20 mouse cellular contexts compared by ENCODE assay signal in genomic region chr12:73695110-73695509, GRCm38 (mm10).
A peak's percentile ranks its signal among the peaks of the same experiment; 100 is the strongest.
DNase-seq lines count a peak whose midpoint lies in the region; ATAC-seq and TF ChIP-seq lines count a peak whose summit lies in the region.
"Had no signal": no experiment of that assay in that cellular context is flagged by ENCODE, and none has a peak within 500 bp of the region (broad histone marks: within the 10 kb centered on the region; RNA-seq: fewer than 3 reads in every experiment).

No protein-coding gene starts in this region.

- H3K27ac ChIP-seq in heart, postnatal 0 days (ENCODE audit: low read depth), result no peak overlapping the region
- H3K27ac ChIP-seq in lung, embryonic 14.5 days (ENCODE audit: low read depth), result no peak overlapping the region
- H3K27ac ChIP-seq in embryonic facial prominence, embryonic 10.5 days (replicated peaks), result no peak overlapping the region
- H3K27ac ChIP-seq: embryonic facial prominence, embryonic 12.5 days; hindbrain, embryonic 13.5 days had no signal

- H3K4me3 ChIP-seq in heart, postnatal 0 days (ENCODE audit: low read depth, low read length), result no peak overlapping the region
- no peak overlapping the region for H3K4me3 ChIP-seq in lung, embryonic 14.5 days (ENCODE audit: low read depth, low read length)
- 0 out of 2 replicates have a peak overlapping the region, but pooled peaks have one; percentile 8 for H3K4me3 ChIP-seq in E14TG2a.4 (replicated peaks; ENCODE audit: low read length)
- H3K4me3 ChIP-seq in embryonic facial prominence, embryonic 10.5 days, result no peak overlapping the region
- H3K4me3 ChIP-seq: embryonic facial prominence, embryonic 12.5 days; hindbrain, embryonic 13.5 days had no signal

- WGBS in heart, postnatal 0 days, result 73% methylated on average over 16 of the region's 16 CpGs
- 71% methylated on average over 16 of the region's 16 CpGs for WGBS in lung, embryonic 14.5 days
- 82% methylated on average over 16 of the region's 16 CpGs for WGBS in embryonic facial prominence, embryonic 10.5 days

- DNase-seq in heart, postnatal 0 days (ENCODE audit: low spot score), result no peak
- DNase-seq in heart, adult 18-20 months, result no peak
- DNase-seq in lung, embryonic 14.5 days, result peak; percentile 23
- DNase-seq in lung, adult 18-20 months, result no peak
- peak; percentile 18 for DNase-seq in embryonic facial prominence, embryonic 10.5 days (ENCODE audit: low spot score)
- no peak for DNase-seq in frontal cortex, adult 2 months (ENCODE audit: extremely low spot score in 1 of 2, low spot score in 1 of 2)
- no peak for DNase-seq in spleen, adult 18-20 months
- DNase-seq: adrenal gland, adult 2 months; B cell, adult 2 months; cerebellum, adult 18-20 months; heart, adult 11 months; kidney, adult 11 months; kidney, postnatal 14 days; liver; lung, postnatal 14 days; thymus, postnatal 4 days had no signal

- ATAC-seq in heart, postnatal 0 days (ENCODE audit: insufficient read depth, low read depth), result no peak
- 0 out of 2 replicates have a peak, but pooled peaks have one; percentile 18 for ATAC-seq in lung, embryonic 14.5 days (ENCODE audit: insufficient read depth)

- no peaks in the 10 kb centered on the region for H3K27me3 ChIP-seq in heart, postnatal 0 days (ENCODE audit: control insufficient read depth, insufficient read depth, low read length)
- H3K27me3 ChIP-seq in lung, embryonic 14.5 days (ENCODE audit: insufficient read depth, low read length), result no peaks in the 10 kb centered on the region
- no peaks in the 10 kb centered on the region for H3K27me3 ChIP-seq in E14TG2a.4 (ENCODE audit: insufficient read depth, low read length)
- H3K27me3 ChIP-seq in embryonic facial prominence, embryonic 10.5 days (replicated peaks; ENCODE audit: low read depth, poor library complexity, severe bottlenecking), result no peaks in the 10 kb centered on the region
- H3K27me3 ChIP-seq: embryonic facial prominence, embryonic 12.5 days; hindbrain, embryonic 13.5 days had no signal

- H3K4me2 ChIP-seq in heart, postnatal 0 days (ENCODE audit: low read depth, low read length), result no peak overlapping the region
- no peak overlapping the region for H3K4me2 ChIP-seq in lung, embryonic 14.5 days
- H3K4me2 ChIP-seq: embryonic facial prominence, embryonic 12.5 days; hindbrain, embryonic 13.5 days had no signal

- no peaks in the 10 kb centered on the region for H3K4me1 ChIP-seq in heart, postnatal 0 days (ENCODE audit: control insufficient read depth, insufficient read depth)
- H3K4me1 ChIP-seq in lung, embryonic 14.5 days (ENCODE audit: insufficient read depth), result 0 out of 2 replicates have a peak, but pooled peaks cover 3% of the 10 kb centered on the region
- peaks cover 4% of the 10 kb centered on the region for H3K4me1 ChIP-seq in E14TG2a.4 (replicated peaks; ENCODE audit: low read depth, low read length)
- peaks cover 6% of the 10 kb centered on the region; the same call in 1 of the 2 replicates for H3K4me1 ChIP-seq in embryonic facial prominence, embryonic 10.5 days

- no peak for TF ChIP-seq EP300 in heart, postnatal 0 days (IDR thresholded peaks at IDR 0.05; ENCODE audit: low read depth)

- TF ChIP-seq CTCF in heart, postnatal 0 days (IDR thresholded peaks at IDR 0.05; ENCODE audit: low read depth), result 0 out of 2 replicates have a peak, but pooled peaks have one; percentile 7
- no peak; the same call in 1 of the 2 replicates for TF ChIP-seq CTCF in lung, embryonic 14.5 days (IDR thresholded peaks at IDR 0.05; ENCODE audit: low read depth)
- TF ChIP-seq CTCF in E14TG2a.4 (conservative IDR thresholded peaks at IDR 0.05; ENCODE audit: low read length), result no peak

- no peak overlapping the region for H3K9ac ChIP-seq in heart, postnatal 0 days (replicated peaks; ENCODE audit: low read depth, low read length)
- H3K9ac ChIP-seq in lung, embryonic 14.5 days, result no peak overlapping the region
- H3K9ac ChIP-seq: embryonic facial prominence, embryonic 12.5 days; hindbrain, embryonic 13.5 days had no signal

- no peaks in the 10 kb centered on the region; the same call in 1 of the 2 replicates for H3K36me3 ChIP-seq in heart, postnatal 0 days (replicated peaks; ENCODE audit: control insufficient read depth, insufficient read depth, low read length)
- no peaks in the 10 kb centered on the region for H3K36me3 ChIP-seq in lung, embryonic 14.5 days (ENCODE audit: insufficient read depth)
- H3K36me3 ChIP-seq in E14TG2a.4 (ENCODE audit: insufficient read depth, low read length), result no peaks in the 10 kb centered on the region
- H3K36me3 ChIP-seq in embryonic facial prominence, embryonic 10.5 days (replicated peaks), result no peaks in the 10 kb centered on the region
- H3K36me3 ChIP-seq: embryonic facial prominence, embryonic 12.5 days; G1E; hindbrain, embryonic 13.5 days had no signal

- H3K9me3 ChIP-seq in heart, postnatal 0 days (replicated peaks; ENCODE audit: control insufficient read depth, low read length), result no peaks in the 10 kb centered on the region
- H3K9me3 ChIP-seq in lung, embryonic 14.5 days (ENCODE audit: low read depth, low read length), result no peaks in the 10 kb centered on the region
- no peaks in the 10 kb centered on the region for H3K9me3 ChIP-seq in E14TG2a.4 (ENCODE audit: low read length)
- no peaks in the 10 kb centered on the region for H3K9me3 ChIP-seq in embryonic facial prominence, embryonic 10.5 days
- H3K9me3 ChIP-seq: embryonic facial prominence, embryonic 12.5 days; hindbrain, embryonic 13.5 days had no signal

Comparison
In these comparisons a context has a peak if more than half of its experiments do, and no peak if none do; other contexts are left out.
1. DNase-seq: peak in lung, embryonic 14.5 days (single experiment) and embryonic facial prominence, embryonic 10.5 days (single experiment); none in heart, postnatal 0 days (single experiment), heart, adult 18-20 months (0 of 2), lung, adult 18-20 months (0 of 2), frontal cortex, adult 2 months (0 of 2) and spleen, adult 18-20 months (0 of 2).